Mouse (Mus musculus): ENCODE data around the gene Ogfrl1. TPM values are rescaled to one million over a fixed set of nuclear protein-coding genes. Genes with fewer than 3 reads are reported as not detected.

The Ogfrl1 gene
- 4.3 and 6.6 TPM in 2 replicates for total RNA-seq (2012; rRNA removed)
- polyA plus RNA-seq (2012; ENCODE audit: insufficient read depth in 1 of 2, insufficient read length in 2 of 2, low read depth in 1 of 2, low replicate concordance in 2 of 2, missing spikeins in 1 of 2) = 1 to 10 TPM in 1 of 2 experiments, not detected in 1; 9.0 TPM

DNA sequence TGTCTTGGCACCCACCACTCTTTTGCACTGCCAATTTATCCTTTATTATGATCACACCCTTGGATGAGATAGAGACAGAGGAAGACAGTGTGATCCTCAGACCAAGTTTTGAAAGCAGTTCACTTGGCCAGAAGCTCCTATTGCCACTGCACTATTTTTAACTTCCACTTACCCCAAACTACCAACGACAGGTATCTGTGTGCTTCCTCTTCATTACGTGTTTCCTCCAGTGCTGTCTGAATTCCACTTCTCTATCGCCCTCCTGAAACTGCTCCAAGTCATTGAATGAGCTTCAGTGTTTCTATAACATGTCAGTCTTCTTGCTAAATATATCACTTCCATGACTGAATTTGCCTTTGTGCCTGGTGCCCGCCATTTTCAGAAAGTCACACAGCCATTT, at the start of gene Ogfrl1:
Gene Ogfrl1, minus strand, starts transcription at position 150 of the 400 bp plus-strand sequence.
- H3K9ac ChIP-seq (ENCODE audit: control insufficient read depth, low read depth, low read length, poor library complexity, severe bottlenecking) = no peak within 1 kb of the TSS
- no peak within 1 kb of the TSS for H3K4me3 ChIP-seq (ENCODE audit: control insufficient read depth in 1 of 2, insufficient read depth in 1 of 2, low read depth in 2 of 2, low read length in 2 of 2)
- no peak within 1 kb of the TSS for H3K27ac ChIP-seq (ENCODE audit: control insufficient read depth, low read depth, low read length)
- peaks cover 0 to 7% of the 10 kb centered on the region in 2 experiments; a peak in 2 of 4 replicates for H3K36me3 ChIP-seq (ENCODE audit: control insufficient read depth in 1 of 2, insufficient read depth in 2 of 2, low read length in 2 of 2)
- no peaks in the 10 kb centered on the region for H3K27me3 ChIP-seq (ENCODE audit: control insufficient read depth in 1 of 2, insufficient read depth in 2 of 2, low read length in 2 of 2)
- no peaks in the 10 kb centered on the region for H3K79me2 ChIP-seq (ENCODE audit: control insufficient read depth, insufficient read depth, low read length, poor library complexity)
- H3K4me1 ChIP-seq (ENCODE audit: control insufficient read depth in 1 of 2, insufficient read depth in 2 of 2, low read length in 2 of 2) = peaks cover 2 to 4% of the 10 kb centered on the region in 2 experiments; a peak in 2 of 4 replicates
- no peaks in the 10 kb centered on the region for H3K9me3 ChIP-seq (replicated peaks; ENCODE audit: insufficient read depth, low read length)
- no peak for TF ChIP-seq ELF1 (IDR thresholded peaks at IDR 0.05; ENCODE audit: low read depth, low read length)
- DNase-seq (ENCODE audit: low read depth, low spot score) = no peak

DNA sequence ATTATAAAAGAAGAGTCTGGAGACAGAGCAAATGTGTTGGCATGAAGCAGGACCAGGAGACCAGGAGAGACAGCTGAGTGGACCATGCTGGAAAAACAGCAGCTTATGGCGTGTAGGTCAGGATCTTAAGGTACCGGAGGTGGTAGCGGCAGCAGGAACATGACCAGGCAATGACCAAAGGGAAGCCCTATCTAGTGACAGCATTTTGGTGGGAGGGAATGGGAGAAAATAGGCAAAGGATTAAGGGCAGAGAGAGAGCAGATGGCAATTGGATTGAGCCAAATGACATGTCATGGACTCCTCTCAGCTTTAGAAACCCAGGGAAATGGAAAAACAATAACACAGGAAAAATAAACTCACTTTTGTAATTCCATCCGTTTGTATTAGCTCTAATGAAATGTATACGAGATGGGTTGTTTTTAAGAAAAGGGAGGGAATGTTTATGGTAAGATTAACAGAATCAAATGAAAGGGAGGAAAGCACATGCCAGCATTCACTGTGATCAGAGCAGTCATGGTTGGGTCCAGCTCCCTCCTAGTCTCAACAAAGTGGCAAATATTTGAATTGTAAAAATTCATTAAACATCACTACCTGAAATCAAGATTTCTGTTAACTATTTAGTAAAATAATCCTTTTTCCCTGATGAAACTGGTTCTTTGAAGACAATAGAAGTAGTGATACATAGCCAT, 48.3 kb upstream of the Ogfrl1 start:
- Histone ChIP-seq H3K27ac (ENCODE audit: control insufficient read depth, low read depth, low read length) (no peak overlapping the region), H3K36me3 (ENCODE audit: control insufficient read depth in 1 of 2, insufficient read depth in 2 of 2, low read length in 2 of 2) (no peaks in the 10 kb centered on the region), H3K9me3 (replicated peaks; ENCODE audit: insufficient read depth, low read length) (no peaks in the 10 kb centered on the region), H3K27me3 (ENCODE audit: control insufficient read depth in 1 of 2, insufficient read depth in 2 of 2, low read length in 2 of 2) (no peaks in the 10 kb centered on the region; a peak in 1 of 4 replicates), H3K4me1 (ENCODE audit: control insufficient read depth in 1 of 2, insufficient read depth in 2 of 2, low read length in 2 of 2) (no peaks in the 10 kb centered on the region), H3K4me3 (ENCODE audit: control insufficient read depth in 1 of 2, insufficient read depth in 1 of 2, low read depth in 2 of 2, low read length in 2 of 2) (no peak overlapping the region), H3K79me2 (ENCODE audit: control insufficient read depth, insufficient read depth, low read length, poor library complexity) (no peaks in the 10 kb centered on the region), H3K9ac (ENCODE audit: control insufficient read depth, low read depth, low read length, poor library complexity, severe bottlenecking) (no peak overlapping the region)
- DNase-seq (ENCODE audit: low read depth, low spot score) = no peak
- TF ChIP-seq GATA1 (IDR thresholded peaks at IDR 0.05; ENCODE audit: low read depth, low read length) = no peak
- no peak for TF ChIP-seq NELFE (IDR thresholded peaks at IDR 0.05; ENCODE audit: low read depth, low read length)
- TF ChIP-seq ETS1 (IDR thresholded peaks at IDR 0.05; ENCODE audit: low read depth, low read length) = no peak
- TF ChIP-seq RCOR1 (IDR thresholded peaks at IDR 0.05; ENCODE audit: low read depth, low read length) = no peak
- TF ChIP-seq CHD1 (IDR thresholded peaks at IDR 0.05; ENCODE audit: low read depth, low read length) = no peak
- no peak for TF ChIP-seq USF2 (IDR thresholded peaks at IDR 0.05; ENCODE audit: borderline replicate concordance in 1 of 2, insufficient read depth in 1 of 2, low read depth in 1 of 2, low read length in 2 of 2)
- TF ChIP-seq SMC3 (IDR thresholded peaks at IDR 0.05; ENCODE audit: low read depth, low read length) = no peak
- no peak for TF ChIP-seq JUND (IDR thresholded peaks at IDR 0.05; ENCODE audit: low read depth, low read length)
- TF ChIP-seq USF1 (IDR thresholded peaks at IDR 0.05; ENCODE audit: low read depth, low read length) = no peak
- TF ChIP-seq MXI1 (IDR thresholded peaks at IDR 0.05; ENCODE audit: low read depth, low read length) = no peak
- no peak for TF ChIP-seq NRF1 (IDR thresholded peaks at IDR 0.05; ENCODE audit: insufficient read depth, low read depth, low read length, poor library complexity, severe bottlenecking)
- no peak for TF ChIP-seq MYB (IDR thresholded peaks at IDR 0.05; ENCODE audit: low read depth, low read length)
- TF ChIP-seq MAZ (IDR thresholded peaks at IDR 0.05; ENCODE audit: low read depth, low read length) = no peak
- TF ChIP-seq TCF12 (IDR thresholded peaks at IDR 0.05; ENCODE audit: low read depth, low read length) = no peak
- no peak for TF ChIP-seq POLR2AphosphoS5 (IDR thresholded peaks at IDR 0.05; ENCODE audit: borderline replicate concordance, low read depth, low read length)

Measured in MEL (cell line).